9 mouse cellular contexts compared by ENCODE assay signal in genomic region chr4:59819477-59820022, GRCm38 (mm10). TPM values are rescaled to one million over a fixed set of nuclear protein-coding genes. Genes with fewer than 3 reads are reported as not detected.
DNase-seq lines count a peak whose midpoint lies in the region; ATAC-seq and TF ChIP-seq lines count a peak whose summit lies in the region.
"Had no signal": no experiment of that assay in that cellular context is flagged by ENCODE, and none has a peak within 500 bp of the region (broad histone marks: within the 10 kb centered on the region; RNA-seq: fewer than 3 reads in every experiment).

No protein-coding gene starts in this region.

- H3K9me3 ChIP-seq in hindbrain, embryonic 11.5 days (ENCODE audit: control insufficient read depth, low read length) = no peaks in the 10 kb centered on the region

- H3K4me3 ChIP-seq in layer of hippocampus, adult 2 months = no peak overlapping the region
- no peak overlapping the region for H3K4me3 ChIP-seq in hindbrain, embryonic 11.5 days (ENCODE audit: low read depth, low read length)
- H3K4me3 ChIP-seq: heart, adult 2 months had no signal

- no peak overlapping the region for H3K4me2 ChIP-seq in hindbrain, embryonic 11.5 days (replicated peaks; ENCODE audit: low read depth, low read length)

- peak overlapping the region; percentile 77 for H3K27ac ChIP-seq in layer of hippocampus, adult 2 months
- peak overlapping the region; percentile 70 for H3K27ac ChIP-seq in hindbrain, embryonic 11.5 days (ENCODE audit: low read depth, low read length)
- H3K27ac ChIP-seq: heart, adult 2 months had no signal

- H3K27me3 ChIP-seq in hindbrain, embryonic 11.5 days (ENCODE audit: control insufficient read depth, insufficient read depth, low read length) = no peaks in the 10 kb centered on the region

- ATAC-seq in hindbrain, embryonic 11.5 days (ENCODE audit: low FRiP score) = peak; percentile 91

- no peak for DNase-seq in layer of hippocampus, adult 2 months (ENCODE audit: low spot score in 2 of 2)
- no peak for DNase-seq in layer of hippocampus, adult 9-10 months (ENCODE audit: low spot score)
- peak; percentile 73 to 85 for DNase-seq in cerebellum, postnatal 14 days
- peak; percentile 63 for DNase-seq in hindbrain, embryonic 11.5 days (ENCODE audit: low spot score)
- DNase-seq in lung, postnatal 36 days = peak; percentile 75
- no peak for DNase-seq in natural killer cell, adult 2 months (ENCODE audit: low spot score in 2 of 2)
- DNase-seq in urinary bladder, adult 18-20 months (ENCODE audit: low spot score in 2 of 2) = no peak
- DNase-seq in layer of hippocampus, postnatal 14 days (ENCODE audit: low spot score in 2 of 2) = no peak

- H3K36me3 ChIP-seq in hindbrain, embryonic 11.5 days (ENCODE audit: control insufficient read depth, insufficient read depth, low read length) = no peaks in the 10 kb centered on the region

- peaks cover 4% of the 10 kb centered on the region for H3K4me1 ChIP-seq in hindbrain, embryonic 11.5 days (replicated peaks; ENCODE audit: control insufficient read depth, insufficient read depth, low read length)

- no peak for TF ChIP-seq CTCF in layer of hippocampus, adult 2 months (conservative IDR thresholded peaks at IDR 0.05)

- WGBS in hindbrain, embryonic 11.5 days = 33% methylated on average over 12 of the region's 12 CpGs

- H3K9ac ChIP-seq in hindbrain, embryonic 11.5 days (ENCODE audit: low read depth, low read length) = no peak overlapping the region

RNA-seq across cellular contexts. Expression of gene Snx30, which starts 13.9 kb away (rescaled TPM):
- total RNA-seq in layer of hippocampus, adult 2 months (2021) = 10 to 100 TPM; 40.3 to 44.6 TPM
- polyA plus RNA-seq in hindbrain, embryonic 11.5 days (2014; fragmentation: Nextera tagmentation; extraction: Ambion mirVana) = 13.4 and 19.1 TPM in 2 replicates
- 10 to 100 TPM; 46.4 to 46.9 TPM for total RNA-seq in layer of hippocampus, postnatal 14 days (2021)

RNA-seq across cellular contexts. Expression of gene Inip, which starts 18.2 kb away (rescaled TPM):
- 10 to 100 TPM; 23.6 to 25.6 TPM for total RNA-seq in layer of hippocampus, adult 2 months (2021)
- 94.3 and 105 TPM in 2 replicates for polyA plus RNA-seq in hindbrain, embryonic 11.5 days (2014; fragmentation: Nextera tagmentation; extraction: Ambion mirVana)
- total RNA-seq in layer of hippocampus, postnatal 14 days (2021) = 10 to 100 TPM; 20.2 to 22.7 TPM

Comparison
In these comparisons a context has a peak if more than half of its experiments do, and no peak if none do; other contexts are left out.
1. DNase-seq: peak in cerebellum, postnatal 14 days (2 of 2), hindbrain, embryonic 11.5 days (single experiment) and lung, postnatal 36 days (single experiment); none in layer of hippocampus, adult 2 months (0 of 2), layer of hippocampus, adult 9-10 months (single experiment), natural killer cell, adult 2 months (0 of 2), urinary bladder, adult 18-20 months (0 of 2) and layer of hippocampus, postnatal 14 days (0 of 2).